ENCODE assay signal across 9 mouse cellular contexts in genomic region chr11:36106639-36107038, GRCm38 (mm10).
DNase-seq lines count a peak whose midpoint lies in the region; ATAC-seq and TF ChIP-seq lines count a peak whose summit lies in the region.
"Had no signal": no experiment of that assay in that cellular context is flagged by ENCODE, and none has a peak within 500 bp of the region (broad histone marks: within the 10 kb centered on the region; RNA-seq: fewer than 3 reads in every experiment).

No protein-coding gene starts in this region.

- H3K4me3 ChIP-seq in embryonic facial prominence, embryonic 10.5 days, result no peak overlapping the region
- no peak overlapping the region for H3K4me3 ChIP-seq in hindbrain, embryonic 15.5 days
- H3K4me3 ChIP-seq in olfactory bulb, adult 2 months (ENCODE audit: insufficient read depth, low read depth, low read length), result no peak overlapping the region

- TF ChIP-seq POLR2A in olfactory bulb, adult 2 months (IDR thresholded peaks at IDR 0.05; ENCODE audit: insufficient read depth, low read depth, low read length), result no peak

- intact Hi-C loops in heart, postnatal 14 days (cut with DNase I), result no loop called here

- DNase-seq in layer of hippocampus, adult 8-10 months (ENCODE audit: low spot score in 2 of 2), result peak; percentile 48 to 53
- DNase-seq in layer of hippocampus, postnatal 10 days (ENCODE audit: low spot score in 2 of 2), result no peak
- peak; percentile 59 for DNase-seq in embryonic facial prominence, embryonic 10.5 days (ENCODE audit: low spot score)
- DNase-seq in heart, postnatal 14 days, result no peak
- no peak for DNase-seq in thymus, postnatal 14 days
- DNase-seq in kidney, postnatal 14 days, result no peak
- DNase-seq: kidney, adult 2 months had no signal

- peak overlapping the region; percentile 30; the same call in 1 of the 2 replicates for H3K27ac ChIP-seq in embryonic facial prominence, embryonic 10.5 days (replicated peaks)
- peak overlapping the region; percentile 76 for H3K27ac ChIP-seq in hindbrain, embryonic 15.5 days (replicated peaks)
- H3K27ac ChIP-seq in olfactory bulb, adult 2 months (ENCODE audit: insufficient read depth, low read depth, low read length), result peak overlapping the region; percentile 76

- no peaks in the 10 kb centered on the region for H3K36me3 ChIP-seq in embryonic facial prominence, embryonic 10.5 days (replicated peaks)
- no peaks in the 10 kb centered on the region for H3K36me3 ChIP-seq in hindbrain, embryonic 15.5 days

- no peaks in the 10 kb centered on the region for H3K9me3 ChIP-seq in embryonic facial prominence, embryonic 10.5 days
- no peaks in the 10 kb centered on the region for H3K9me3 ChIP-seq in hindbrain, embryonic 15.5 days

- no peak overlapping the region for H3K4me2 ChIP-seq in hindbrain, embryonic 15.5 days

- peak; percentile 83 for ATAC-seq in hindbrain, embryonic 15.5 days (ENCODE audit: low FRiP score, low read depth)

- 34% methylated on average over 10 of the region's 10 CpGs for WGBS in embryonic facial prominence, embryonic 10.5 days
- WGBS in hindbrain, embryonic 15.5 days, result 15% methylated on average over 10 of the region's 10 CpGs
- 18% methylated on average over 10 of the region's 10 CpGs for WGBS in olfactory bulb, adult 2 months

- H3K27me3 ChIP-seq in embryonic facial prominence, embryonic 10.5 days (replicated peaks; ENCODE audit: low read depth, poor library complexity, severe bottlenecking), result 0 out of 2 replicates have a peak, but pooled peaks cover 5% of the 10 kb centered on the region
- no peaks in the 10 kb centered on the region for H3K27me3 ChIP-seq in hindbrain, embryonic 15.5 days

- peaks cover 35% of the 10 kb centered on the region for H3K4me1 ChIP-seq in embryonic facial prominence, embryonic 10.5 days
- peaks cover 55% of the 10 kb centered on the region for H3K4me1 ChIP-seq in hindbrain, embryonic 15.5 days (replicated peaks)
- H3K4me1 ChIP-seq in olfactory bulb, adult 2 months (ENCODE audit: control insufficient read depth, insufficient read depth, low read length), result peaks cover 24% of the 10 kb centered on the region

- H3K9ac ChIP-seq in hindbrain, embryonic 15.5 days, result no peak overlapping the region

- no peak for TF ChIP-seq CTCF in olfactory bulb, adult 2 months (IDR thresholded peaks at IDR 0.05; ENCODE audit: insufficient read depth, low read depth, low read length)

Comparison
In these comparisons a context has a peak if more than half of its experiments do, and no peak if none do; other contexts are left out.
1. DNase-seq: peak in layer of hippocampus, adult 8-10 months (2 of 2) and embryonic facial prominence, embryonic 10.5 days (single experiment); none in layer of hippocampus, postnatal 10 days (0 of 2), heart, postnatal 14 days (0 of 2), thymus, postnatal 14 days (single experiment) and kidney, postnatal 14 days (single experiment).
2. Peak in every context shown above with its lines, with median percentiles within 50 percentile points of each other: H3K27ac ChIP-seq.